ENCODE assay signal across 19 mouse cellular contexts in genomic region chr15:56066540-56066939, GRCm38 (mm10).
DNase-seq lines count a peak whose midpoint lies in the region; ATAC-seq and TF ChIP-seq lines count a peak whose summit lies in the region.
"Had no signal": no experiment of that assay in that cellular context is flagged by ENCODE, and none has a peak within 500 bp of the region (broad histone marks: within the 10 kb centered on the region; RNA-seq: fewer than 3 reads in every experiment).

No protein-coding gene starts in this region.

- DNase-seq in forebrain, embryonic 11.5 days (ENCODE audit: low spot score), result no peak
- peak; percentile 16 for DNase-seq in kidney, postnatal 0 days (ENCODE audit: low spot score)
- DNase-seq in kidney, postnatal 25 days, result no peak
- DNase-seq in midbrain, postnatal 0 days (ENCODE audit: low spot score), result no peak
- DNase-seq: adrenal gland, postnatal 10 days; cerebellum, adult 11 months; cerebellum, adult 8-10 months; gastrocnemius, adult 2 months; gastrocnemius, postnatal 25 days; heart, postnatal 4 days had no signal

- no peaks in the 10 kb centered on the region for H3K27me3 ChIP-seq in forebrain, embryonic 16.5 days (replicated peaks; ENCODE audit: control insufficient read depth, insufficient read depth, low read length)
- H3K27me3 ChIP-seq in forebrain, embryonic 11.5 days (ENCODE audit: control insufficient read depth, insufficient read depth, low read length), result no peaks in the 10 kb centered on the region
- no peaks in the 10 kb centered on the region for H3K27me3 ChIP-seq in intestine, embryonic 16.5 days (replicated peaks; ENCODE audit: control insufficient read depth, insufficient read depth, low read length)
- H3K27me3 ChIP-seq in intestine, embryonic 15.5 days (replicated peaks), result no peaks in the 10 kb centered on the region
- H3K27me3 ChIP-seq in kidney, postnatal 0 days (ENCODE audit: insufficient read depth, low read length), result no peaks in the 10 kb centered on the region
- no peaks in the 10 kb centered on the region for H3K27me3 ChIP-seq in midbrain, embryonic 15.5 days (replicated peaks)
- no peaks in the 10 kb centered on the region for H3K27me3 ChIP-seq in midbrain, postnatal 0 days (ENCODE audit: insufficient read depth, low read length)
- H3K27me3 ChIP-seq: embryonic facial prominence, embryonic 15.5 days had no signal

- 77% methylated on average over 4 of the region's 4 CpGs for WGBS in forebrain, embryonic 16.5 days
- 78% methylated on average over 4 of the region's 4 CpGs for WGBS in forebrain, embryonic 11.5 days
- WGBS in intestine, embryonic 16.5 days, result 59% methylated on average over 4 of the region's 4 CpGs
- 64% methylated on average over 4 of the region's 4 CpGs for WGBS in intestine, embryonic 15.5 days
- WGBS in kidney, postnatal 0 days, result 58% methylated on average over 4 of the region's 4 CpGs
- 74% methylated on average over 4 of the region's 4 CpGs for WGBS in midbrain, embryonic 15.5 days
- WGBS in midbrain, postnatal 0 days, result 78% methylated on average over 4 of the region's 4 CpGs

- TF ChIP-seq CTCF in kidney, postnatal 0 days (IDR thresholded peaks at IDR 0.05; ENCODE audit: low read depth), result no peak
- TF ChIP-seq CTCF in midbrain, postnatal 0 days (IDR thresholded peaks at IDR 0.05), result no peak

- H3K9ac ChIP-seq in forebrain, embryonic 16.5 days (replicated peaks; ENCODE audit: low read depth, low read length), result no peak overlapping the region
- H3K9ac ChIP-seq in forebrain, embryonic 11.5 days (ENCODE audit: low read length), result no peak overlapping the region
- H3K9ac ChIP-seq in intestine, embryonic 16.5 days (ENCODE audit: low read depth, low read length), result no peak overlapping the region
- no peak overlapping the region for H3K9ac ChIP-seq in intestine, embryonic 15.5 days
- H3K9ac ChIP-seq in kidney, postnatal 0 days (ENCODE audit: low read depth, low read length), result no peak overlapping the region
- no peak overlapping the region for H3K9ac ChIP-seq in midbrain, embryonic 15.5 days
- H3K9ac ChIP-seq in midbrain, postnatal 0 days (replicated peaks; ENCODE audit: low read length, poor library complexity, severe bottlenecking), result no peak overlapping the region
- H3K9ac ChIP-seq: embryonic facial prominence, embryonic 15.5 days; hindbrain, embryonic 14.5 days had no signal

- 0 out of 2 replicates have a peak, but pooled peaks have one; percentile 10 for ATAC-seq in forebrain, embryonic 16.5 days
- no peak for ATAC-seq in forebrain, embryonic 11.5 days (replicated peaks; ENCODE audit: low FRiP score)
- ATAC-seq in intestine, embryonic 16.5 days, result peak; percentile 38; the same call in 1 of the 2 replicates
- no peak for ATAC-seq in intestine, embryonic 15.5 days
- ATAC-seq in kidney, postnatal 0 days (replicated peaks; ENCODE audit: low FRiP score, low read depth), result peak; percentile 43; the same call in 1 of the 2 replicates
- peak; percentile 67; the same call in 1 of the 2 replicates for ATAC-seq in midbrain, embryonic 15.5 days (replicated peaks)
- no peak for ATAC-seq in midbrain, postnatal 0 days (ENCODE audit: low FRiP score)

- no peaks in the 10 kb centered on the region for H3K9me3 ChIP-seq in forebrain, embryonic 16.5 days (ENCODE audit: control insufficient read depth, low read length)
- no peaks in the 10 kb centered on the region for H3K9me3 ChIP-seq in forebrain, embryonic 11.5 days (ENCODE audit: control insufficient read depth, low read length)
- H3K9me3 ChIP-seq in intestine, embryonic 16.5 days (ENCODE audit: control insufficient read depth, low read length), result no peaks in the 10 kb centered on the region
- H3K9me3 ChIP-seq in intestine, embryonic 15.5 days, result no peaks in the 10 kb centered on the region
- no peaks in the 10 kb centered on the region for H3K9me3 ChIP-seq in kidney, postnatal 0 days (replicated peaks; ENCODE audit: low read length)
- no peaks in the 10 kb centered on the region for H3K9me3 ChIP-seq in midbrain, embryonic 15.5 days
- no peaks in the 10 kb centered on the region for H3K9me3 ChIP-seq in midbrain, postnatal 0 days (ENCODE audit: low read length)
- H3K9me3 ChIP-seq: embryonic facial prominence, embryonic 15.5 days; forebrain, embryonic 10.5 days; heart, embryonic 10.5 days had no signal

- H3K36me3 ChIP-seq in forebrain, embryonic 16.5 days (ENCODE audit: control insufficient read depth, insufficient read depth), result no peaks in the 10 kb centered on the region
- H3K36me3 ChIP-seq in forebrain, embryonic 11.5 days (ENCODE audit: control insufficient read depth, insufficient read depth, low read length), result no peaks in the 10 kb centered on the region
- no peaks in the 10 kb centered on the region for H3K36me3 ChIP-seq in intestine, embryonic 16.5 days (ENCODE audit: control insufficient read depth, insufficient read depth, low read length)
- H3K36me3 ChIP-seq in intestine, embryonic 15.5 days, result no peaks in the 10 kb centered on the region
- no peaks in the 10 kb centered on the region for H3K36me3 ChIP-seq in kidney, postnatal 0 days (ENCODE audit: insufficient read depth, low read length)
- H3K36me3 ChIP-seq in midbrain, embryonic 15.5 days (replicated peaks), result no peaks in the 10 kb centered on the region
- no peaks in the 10 kb centered on the region for H3K36me3 ChIP-seq in midbrain, postnatal 0 days (ENCODE audit: insufficient read depth, low read length)
- H3K36me3 ChIP-seq: embryonic facial prominence, embryonic 15.5 days; forebrain, embryonic 10.5 days; heart, embryonic 10.5 days had no signal

- H3K27ac ChIP-seq in forebrain, embryonic 16.5 days (ENCODE audit: low read length), result no peak overlapping the region
- no peak overlapping the region for H3K27ac ChIP-seq in forebrain, embryonic 11.5 days (ENCODE audit: low read depth, low read length)
- no peak overlapping the region for H3K27ac ChIP-seq in intestine, embryonic 16.5 days (ENCODE audit: low read length)
- no peak overlapping the region for H3K27ac ChIP-seq in intestine, embryonic 15.5 days
- H3K27ac ChIP-seq in kidney, postnatal 0 days, result no peak overlapping the region
- H3K27ac ChIP-seq in midbrain, embryonic 15.5 days, result no peak overlapping the region
- no peak overlapping the region for H3K27ac ChIP-seq in midbrain, postnatal 0 days (ENCODE audit: low read depth, low read length)
- H3K27ac ChIP-seq: embryonic facial prominence, embryonic 15.5 days; forebrain, embryonic 10.5 days; gastrocnemius, adult 2 months; heart, embryonic 10.5 days; hindbrain, embryonic 14.5 days had no signal

- H3K4me1 ChIP-seq in forebrain, embryonic 16.5 days (replicated peaks; ENCODE audit: control insufficient read depth, insufficient read depth, low read length), result no peaks in the 10 kb centered on the region
- no peaks in the 10 kb centered on the region for H3K4me1 ChIP-seq in forebrain, embryonic 11.5 days (replicated peaks; ENCODE audit: control insufficient read depth, insufficient read depth, low read length)
- H3K4me1 ChIP-seq in intestine, embryonic 16.5 days (ENCODE audit: control insufficient read depth, insufficient read depth, low read length), result peaks cover 9% of the 10 kb centered on the region
- no peaks in the 10 kb centered on the region for H3K4me1 ChIP-seq in intestine, embryonic 15.5 days (replicated peaks)
- H3K4me1 ChIP-seq in kidney, postnatal 0 days (replicated peaks; ENCODE audit: insufficient read depth, low read length), result no peaks in the 10 kb centered on the region
- no peaks in the 10 kb centered on the region for H3K4me1 ChIP-seq in midbrain, embryonic 15.5 days
- H3K4me1 ChIP-seq in midbrain, postnatal 0 days (ENCODE audit: insufficient read depth, low read length), result no peaks in the 10 kb centered on the region
- H3K4me1 ChIP-seq: embryonic facial prominence, embryonic 15.5 days; heart, embryonic 10.5 days had no signal

- H3K4me3 ChIP-seq in forebrain, embryonic 16.5 days (replicated peaks; ENCODE audit: low read length), result no peak overlapping the region
- H3K4me3 ChIP-seq in forebrain, embryonic 11.5 days (ENCODE audit: low read depth, low read length), result no peak overlapping the region
- no peak overlapping the region for H3K4me3 ChIP-seq in intestine, embryonic 16.5 days (ENCODE audit: low read length)
- no peak overlapping the region for H3K4me3 ChIP-seq in intestine, embryonic 15.5 days (replicated peaks)
- H3K4me3 ChIP-seq in kidney, postnatal 0 days (replicated peaks; ENCODE audit: low read depth, low read length), result no peak overlapping the region
- H3K4me3 ChIP-seq in midbrain, embryonic 15.5 days, result no peak overlapping the region
- H3K4me3 ChIP-seq in midbrain, postnatal 0 days (ENCODE audit: low read depth, low read length), result no peak overlapping the region
- H3K4me3 ChIP-seq: embryonic facial prominence, embryonic 15.5 days; erythroblast, embryonic 14.5 days; forebrain, embryonic 10.5 days; gastrocnemius, adult 2 months; heart, embryonic 10.5 days had no signal

- H3K4me2 ChIP-seq in forebrain, embryonic 16.5 days (ENCODE audit: low read length), result no peak overlapping the region
- H3K4me2 ChIP-seq in forebrain, embryonic 11.5 days (ENCODE audit: low read depth, low read length, severe bottlenecking), result no peak overlapping the region
- H3K4me2 ChIP-seq in intestine, embryonic 16.5 days (ENCODE audit: low read depth, low read length), result no peak overlapping the region; the same call in 1 of the 2 replicates
- H3K4me2 ChIP-seq in intestine, embryonic 15.5 days (replicated peaks), result no peak overlapping the region
- H3K4me2 ChIP-seq in kidney, postnatal 0 days (ENCODE audit: low read length), result no peak overlapping the region
- H3K4me2 ChIP-seq in midbrain, embryonic 15.5 days, result no peak overlapping the region
- H3K4me2 ChIP-seq in midbrain, postnatal 0 days (ENCODE audit: low read depth, low read length, poor library complexity, severe bottlenecking), result no peak overlapping the region
- H3K4me2 ChIP-seq: embryonic facial prominence, embryonic 15.5 days; hindbrain, embryonic 14.5 days had no signal

Comparison
In these comparisons a context has a peak if more than half of its experiments do, and no peak if none do; other contexts are left out.
1. ATAC-seq: peak in forebrain, embryonic 16.5 days (single experiment), intestine, embryonic 16.5 days (single experiment), kidney, postnatal 0 days (single experiment) and midbrain, embryonic 15.5 days (single experiment); none in forebrain, embryonic 11.5 days (single experiment), intestine, embryonic 15.5 days (single experiment) and midbrain, postnatal 0 days (single experiment).